Mouse (Mus musculus): ENCODE data around the gene Scnm1.
"Not testable (repeated sequence)": the region's sequence is repeated elsewhere in the genome, so short reads cannot be mapped to it uniquely, and the experiment has no call there.

Gene Scnm1

DNA sequence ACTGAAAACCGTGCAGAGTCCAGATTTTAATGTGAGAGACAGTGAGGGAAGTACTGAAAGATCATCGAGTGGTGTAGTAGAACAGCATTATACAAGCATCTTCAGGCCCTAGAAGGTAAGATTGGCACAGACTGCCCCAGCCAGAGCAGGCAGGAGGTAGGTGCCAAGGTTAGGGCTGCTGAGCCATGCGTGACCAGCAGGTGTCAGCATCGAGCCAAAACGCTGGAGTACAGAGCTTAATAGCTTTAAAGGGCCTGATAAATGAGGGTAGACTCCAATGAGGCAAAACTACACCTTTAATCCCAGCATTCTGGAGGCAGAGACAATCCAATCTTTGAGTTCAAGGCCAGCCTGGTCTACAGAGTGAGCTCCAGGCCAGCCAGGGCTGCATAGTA lies 8.8 kb upstream of the Scnm1 start:
- DNase-seq: peak; percentile 94

DNA sequence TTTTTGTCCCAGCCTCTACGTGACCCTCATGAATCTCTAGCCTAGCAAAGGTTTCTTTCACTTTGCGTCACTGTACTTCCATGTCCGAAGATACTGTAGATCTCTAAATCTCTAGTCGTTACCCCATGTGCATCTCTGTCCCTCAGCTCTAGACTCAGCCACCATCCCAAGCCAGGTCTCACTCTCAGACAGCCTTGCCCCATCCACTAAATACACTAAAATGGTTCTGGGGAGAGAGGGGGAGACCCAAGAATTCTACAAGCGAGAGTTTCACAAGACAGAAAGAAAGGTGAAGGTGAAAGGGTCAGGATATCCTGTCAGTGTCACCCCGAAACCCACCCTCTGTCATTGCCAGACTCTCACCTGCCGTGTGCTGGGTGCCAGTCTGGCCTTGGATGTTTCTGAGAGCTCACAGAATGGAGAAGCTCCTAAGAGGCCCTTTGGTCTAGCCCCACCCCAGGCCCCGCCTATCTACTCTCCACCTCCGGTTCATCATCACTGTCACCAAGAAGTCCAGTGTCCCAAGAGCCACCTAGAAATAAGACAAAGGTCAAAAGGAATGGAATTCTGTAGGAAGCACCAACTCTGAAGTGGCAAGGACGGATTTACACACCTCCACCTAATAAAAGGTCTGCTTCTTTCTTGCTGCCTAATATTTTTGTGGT lies 8.3 kb upstream of the Scnm1 start, which contains the start of gene Tnfaip8l2:
TSS of gene Tnfaip8l2 (minus strand) at position 409 of the 665 bp plus-strand sequence.
- peak; percentile 39 for DNase-seq

DNA sequence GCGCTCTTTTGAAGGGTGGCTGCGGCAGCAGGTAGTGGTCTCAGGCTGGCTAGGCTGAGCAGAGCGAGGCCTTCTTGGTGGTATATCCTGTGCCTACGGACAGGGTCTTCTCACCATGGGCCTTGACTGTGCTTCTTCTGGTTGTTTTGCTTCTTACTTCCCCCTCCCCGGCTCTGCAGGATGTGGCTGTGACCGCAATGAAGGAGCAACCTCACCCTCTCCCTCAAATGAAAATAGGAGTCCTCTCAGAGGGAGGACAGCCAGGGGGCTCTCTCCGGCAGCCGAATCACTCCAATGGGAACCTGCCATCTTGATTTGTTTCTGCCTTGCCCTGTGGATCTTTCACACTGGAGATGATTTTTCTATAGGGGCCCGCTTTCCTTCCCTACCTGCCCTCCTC lies 7.7 kb upstream of the Scnm1 start:
- no peak for DNase-seq

DNA sequence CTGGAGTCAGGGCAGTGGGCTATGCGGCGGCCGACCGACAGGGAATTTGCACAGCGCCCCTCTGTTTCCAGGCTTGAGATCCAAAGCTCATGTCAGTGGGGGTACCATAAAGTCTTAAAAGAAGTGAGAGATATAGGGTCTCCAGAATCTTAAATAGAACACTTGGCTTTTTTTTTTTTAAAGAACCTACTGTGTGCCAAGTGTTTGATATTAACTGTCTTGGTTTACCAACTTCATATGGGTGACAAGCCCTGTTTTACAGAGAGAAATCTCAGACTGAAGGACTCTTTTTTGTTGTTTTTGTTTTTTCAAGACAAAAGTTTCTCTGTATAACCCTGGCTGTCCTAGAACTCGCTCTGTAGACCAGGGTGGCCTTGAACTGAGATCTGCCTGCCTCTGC lies 7.0 kb upstream of the Scnm1 start:
- no peak for DNase-seq

DNA sequence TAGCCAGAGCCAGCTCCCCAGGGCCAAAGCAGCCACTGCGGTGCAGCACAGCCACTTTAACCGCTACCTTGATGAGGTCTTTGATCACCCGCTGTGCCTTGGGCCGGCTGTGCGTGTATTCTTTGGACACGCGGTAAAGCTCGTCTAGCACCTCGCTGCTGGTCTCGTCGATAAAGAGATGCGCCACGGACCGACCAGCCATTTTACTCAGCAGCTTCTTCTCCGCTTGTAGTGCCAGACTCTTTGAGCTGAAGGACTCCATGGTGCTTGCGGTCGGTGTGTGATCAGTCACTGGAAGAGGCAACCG lies 6.4 kb upstream of the Scnm1 start:
- DNase-seq: no peak

DNA sequence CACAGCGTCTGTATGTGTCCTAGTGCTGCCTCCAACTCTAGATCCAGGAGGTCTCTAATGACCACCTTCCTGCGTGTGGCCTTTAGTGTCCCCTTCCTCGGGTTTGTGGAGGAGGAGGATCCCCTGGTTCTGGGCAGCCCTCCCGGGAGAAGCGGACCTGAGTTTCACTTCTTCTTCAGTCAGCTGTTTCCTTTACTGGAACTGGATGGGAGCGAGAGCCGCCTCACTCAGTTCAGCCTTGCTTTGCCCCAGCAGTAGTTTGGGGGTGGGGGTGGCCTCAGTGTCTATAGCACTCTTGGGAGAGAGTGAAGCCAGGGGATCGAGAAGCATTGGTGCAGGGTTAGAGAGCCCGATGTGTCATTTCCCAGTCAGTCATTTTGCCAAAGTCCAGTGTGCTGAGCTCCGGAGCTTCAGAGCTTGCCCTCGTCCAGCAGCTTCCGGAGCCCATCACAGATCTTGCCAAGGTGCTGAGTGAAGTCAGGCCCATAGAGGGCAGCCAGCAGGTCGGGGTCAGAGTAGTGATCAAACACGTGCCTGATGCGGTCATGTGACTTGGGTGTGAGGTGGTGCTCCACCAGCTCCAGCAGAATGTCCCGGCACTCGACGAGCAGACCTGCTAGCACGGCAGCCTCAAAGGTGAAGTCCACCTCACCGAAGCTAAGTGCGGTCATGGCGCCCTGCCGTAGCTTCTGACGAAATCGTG lies 5.9 kb upstream of the Scnm1 start:
- peak; percentile 93 for DNase-seq

DNA sequence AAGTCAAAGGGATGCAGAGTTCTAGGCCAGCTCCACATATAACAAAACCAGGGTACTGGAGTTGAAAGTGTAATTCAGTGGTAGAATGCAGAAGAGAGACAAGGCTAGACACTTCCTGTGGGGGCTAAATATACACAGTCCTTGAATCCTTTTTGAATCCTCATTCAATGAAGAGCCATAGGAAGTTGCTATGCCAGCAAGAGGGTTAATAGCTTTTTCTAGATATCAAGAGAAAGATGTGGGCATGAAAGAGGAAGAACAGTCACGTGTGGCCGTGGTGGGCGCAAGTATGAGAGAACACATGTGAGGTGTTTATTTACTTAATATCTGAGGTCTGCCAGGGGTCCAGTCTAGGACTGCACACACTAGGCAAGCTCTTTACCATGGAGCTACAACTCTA lies 2.5 kb upstream of the Scnm1 start:
- no peak for DNase-seq

DNA sequence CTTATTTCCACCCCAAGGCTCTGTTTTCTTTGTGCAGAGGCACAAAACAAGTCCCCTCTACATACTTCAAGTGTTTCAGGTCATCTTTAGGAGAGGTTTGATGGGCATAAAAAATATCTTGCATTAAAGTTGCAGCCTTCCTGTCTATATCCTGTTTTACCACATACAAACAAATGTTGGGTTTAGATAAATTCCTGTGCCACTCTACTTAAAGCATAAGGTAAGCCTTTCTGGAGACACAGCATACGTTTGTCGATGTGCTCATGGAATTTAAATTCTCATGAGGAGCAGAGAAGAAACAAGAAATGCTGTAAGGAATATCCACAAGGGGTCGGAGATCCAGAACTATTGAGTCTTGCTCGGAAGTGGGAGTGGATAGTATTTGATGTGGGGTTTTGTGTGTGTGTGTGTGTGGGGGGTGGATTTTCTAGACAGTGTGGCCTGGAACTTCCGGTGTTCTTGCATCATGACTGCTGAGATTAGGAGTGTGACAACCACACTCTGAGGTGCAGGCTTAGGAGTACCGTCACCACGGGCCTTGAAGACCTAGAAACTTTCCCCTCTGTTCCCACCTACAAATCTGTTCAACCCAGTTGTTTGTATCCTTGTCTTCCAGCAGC lies 1.7 kb upstream of the Scnm1 start:
- DNase-seq: no peak

DNA sequence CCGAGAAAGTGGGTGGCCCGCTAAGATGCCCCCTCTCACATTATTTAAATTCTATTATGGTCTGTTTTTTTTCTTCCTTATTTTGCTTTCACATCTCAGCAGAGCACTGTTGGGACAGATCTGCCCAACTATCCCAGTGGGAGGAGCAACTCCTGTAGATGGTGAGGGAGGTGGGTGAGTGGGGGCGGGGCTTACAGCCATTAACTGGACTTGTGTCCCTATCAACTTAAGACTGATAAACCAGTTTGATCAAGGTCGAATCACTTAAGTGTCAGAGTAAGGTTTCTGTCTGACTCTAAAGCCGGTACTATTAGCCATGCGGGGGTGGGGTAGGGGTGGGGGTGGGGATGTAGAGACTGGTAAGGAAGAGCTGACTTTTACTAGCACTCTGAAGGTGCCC lies 1.2 kb upstream of the Scnm1 start:
- DNase-seq: peak; percentile 83

DNA sequence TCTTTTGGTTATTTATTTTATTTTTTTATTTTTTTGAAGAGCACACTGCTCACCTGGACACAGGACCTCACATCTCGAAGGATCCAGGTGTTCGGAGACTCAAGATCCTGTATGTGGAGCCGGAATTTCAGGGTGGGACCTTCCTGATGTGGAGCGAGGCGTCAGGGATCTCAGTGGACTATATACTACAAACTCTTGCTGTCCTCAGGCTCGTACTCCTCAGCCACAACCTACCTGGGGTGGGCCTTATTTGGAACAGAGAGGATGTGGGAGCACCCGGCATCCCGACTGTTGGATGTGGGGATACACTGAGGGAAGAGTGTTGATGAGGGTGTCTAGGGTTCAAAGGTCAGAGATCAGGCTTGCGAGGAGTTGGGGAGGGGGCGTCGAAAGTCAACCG lies 322 bp upstream of the Scnm1 start:
- not testable (repeated sequence) for DNase-seq

DNA sequence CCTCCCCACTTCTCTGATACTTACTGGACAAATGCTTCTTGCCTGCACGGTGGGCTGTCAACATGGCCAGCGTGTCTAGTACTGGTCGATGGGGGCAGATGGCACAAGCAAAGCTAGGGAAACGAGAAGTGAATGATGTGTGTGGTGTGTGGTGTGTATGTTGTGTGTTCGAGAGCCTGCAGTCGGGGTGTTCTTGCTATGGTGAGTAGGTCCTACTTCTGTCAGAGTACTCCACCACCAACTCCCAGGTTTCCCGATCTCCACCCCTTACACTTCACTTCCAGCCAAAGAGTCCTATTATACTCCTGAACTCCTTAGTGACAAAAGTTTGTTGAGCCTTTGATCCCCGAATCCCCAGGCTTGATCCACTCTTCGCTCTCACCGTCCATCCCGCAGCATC lies 635 bp downstream of the Scnm1 start:
- no peak for DNase-seq

DNA sequence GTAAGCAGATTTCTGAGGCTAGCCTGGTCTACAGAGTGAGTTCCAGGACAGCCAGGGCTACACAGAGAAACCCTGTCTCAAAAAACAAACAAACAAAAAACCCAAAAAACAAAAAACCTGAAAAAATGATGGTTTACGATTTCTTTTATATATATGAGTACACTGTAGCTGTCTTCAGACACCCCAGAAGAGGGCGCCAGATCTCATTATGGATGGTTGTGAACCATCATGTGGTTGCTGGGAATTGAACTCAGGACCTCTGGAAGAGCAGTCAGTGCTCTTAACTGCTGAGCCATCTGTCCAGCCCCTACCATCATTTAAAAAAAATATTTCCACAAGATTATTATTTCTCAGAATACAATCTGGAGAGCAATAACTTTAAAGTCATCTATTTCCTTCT lies 1.4 kb downstream of the Scnm1 start:
- not testable (repeated sequence) for DNase-seq

DNA sequence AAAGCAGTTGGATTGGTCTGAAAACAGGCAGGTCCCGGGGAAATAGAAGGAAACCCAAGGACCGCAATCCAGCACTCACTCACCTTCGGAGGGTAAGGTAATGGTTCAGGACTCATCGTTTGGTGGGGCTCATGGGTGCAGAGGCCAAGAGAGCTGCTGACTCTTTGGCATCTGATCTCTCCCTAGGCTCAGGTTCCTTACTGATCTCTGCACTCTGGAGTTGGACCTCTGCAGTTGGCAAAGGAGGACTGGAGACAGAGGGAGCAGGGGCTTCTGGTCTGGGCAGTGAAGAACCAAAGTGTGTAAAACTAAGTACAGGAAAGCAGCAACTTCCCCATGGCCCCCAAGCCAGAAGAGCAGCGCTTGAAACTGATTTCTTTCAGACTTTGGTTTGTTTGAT lies 3.7 kb downstream of the Scnm1 start:
- DNase-seq: peak; percentile 64

DNA sequence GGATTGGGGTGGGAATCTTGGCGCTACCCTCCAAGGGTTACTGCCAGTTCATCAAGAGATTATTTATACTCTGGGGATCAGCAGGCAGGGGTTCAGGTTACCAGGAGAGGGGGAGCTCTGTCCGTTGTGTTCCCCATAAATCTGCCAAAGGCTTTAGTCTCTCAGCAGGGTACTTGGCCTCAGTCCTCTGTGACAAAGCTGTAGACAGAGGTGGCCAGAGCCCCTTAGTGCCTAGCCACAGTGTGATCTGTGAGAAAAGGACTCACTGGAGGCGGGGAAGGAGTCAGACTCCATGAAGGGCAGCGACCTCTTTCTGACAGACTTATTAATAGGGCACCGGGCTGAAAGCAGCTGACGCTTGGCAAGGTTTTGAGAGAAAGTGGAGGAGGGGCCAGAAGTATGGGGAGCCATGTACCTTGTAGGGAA lies 4.6 kb downstream of the Scnm1 start:
- peak; percentile 90 for DNase-seq

DNA sequence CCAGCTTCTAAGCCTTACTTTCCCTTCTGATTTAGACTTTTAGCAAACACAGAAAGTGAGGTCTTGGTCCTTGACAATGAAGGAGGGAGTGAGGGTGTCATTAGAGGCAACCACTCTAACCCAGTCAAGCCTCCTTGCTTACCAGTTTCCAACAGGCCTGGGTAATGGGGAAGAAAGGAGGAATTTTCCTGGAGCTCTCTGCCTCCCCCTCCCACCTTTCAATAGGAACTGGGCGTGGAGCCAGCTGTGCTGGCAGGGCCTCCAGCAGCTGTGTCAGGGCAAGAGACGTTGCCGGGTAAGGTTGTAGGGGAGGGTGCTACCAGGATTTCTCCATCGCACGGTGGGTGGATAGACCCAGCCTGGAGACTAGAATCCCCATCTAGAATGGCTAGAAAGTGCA lies 8.8 kb downstream of the Scnm1 start:
- no peak for DNase-seq

DNA sequence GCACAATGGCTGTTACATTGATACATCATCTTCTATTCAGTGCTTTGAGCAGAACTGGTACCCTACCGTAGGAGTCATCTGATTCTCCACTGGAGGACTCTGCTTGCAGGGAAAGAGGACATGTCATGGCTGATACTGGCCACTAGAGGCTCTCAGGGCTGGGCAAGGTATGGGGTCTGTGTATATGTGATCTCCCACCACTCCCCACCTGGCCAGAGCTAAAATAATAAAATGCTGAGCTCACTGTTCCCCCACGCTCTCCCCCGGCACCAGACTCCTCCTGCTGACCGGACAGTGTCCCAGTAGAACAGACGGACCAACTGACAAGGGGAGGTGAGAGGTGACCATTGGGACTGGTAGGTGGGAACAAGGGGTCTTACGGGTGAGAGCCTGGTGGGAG lies 9.6 kb downstream of the Scnm1 start, which contains the start of gene Tmod4:
TSS of gene Tmod4 (plus strand) at position 231 of the 400 bp plus-strand sequence.
- no peak for DNase-seq

DNA sequence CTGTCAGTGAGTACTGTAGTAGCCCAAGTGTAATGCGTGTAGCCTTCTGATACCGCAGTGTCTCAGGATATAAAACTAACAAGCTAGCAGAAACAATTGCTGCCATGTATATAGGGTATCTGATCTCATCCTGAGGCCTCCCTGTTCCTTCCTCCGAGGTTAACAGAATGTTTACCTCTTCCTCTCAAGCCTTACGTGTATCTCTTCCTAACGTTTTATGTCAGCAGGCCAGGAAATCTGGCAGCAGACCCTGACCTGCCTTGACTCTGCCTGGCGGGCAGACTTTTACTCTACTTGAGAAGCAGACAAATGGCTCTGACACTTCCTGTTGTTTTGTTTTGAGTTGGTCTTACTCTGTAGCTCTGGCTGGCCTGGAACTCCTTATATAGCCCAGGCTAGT lies 12.2 kb downstream of the Scnm1 start:
- DNase-seq: no peak

DNA sequence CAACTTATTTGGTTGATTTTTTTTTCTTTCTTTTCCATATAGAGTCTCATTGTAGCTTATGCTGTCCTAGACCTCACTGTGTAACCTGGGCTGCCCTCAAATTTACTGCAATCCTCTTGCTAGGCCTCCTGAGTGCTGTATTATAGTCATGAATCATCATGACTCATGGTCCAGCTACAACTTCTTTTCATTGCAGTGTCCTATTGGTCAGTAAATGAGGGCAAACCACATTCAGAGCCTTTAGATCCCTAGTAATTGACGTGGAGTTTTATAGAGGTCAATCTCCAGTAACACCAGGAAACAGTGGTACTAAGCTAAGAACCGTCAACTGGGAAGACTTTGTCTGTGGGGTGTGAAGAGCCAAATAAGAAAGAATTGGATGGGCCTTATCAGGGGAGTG lies 16.1 kb downstream of the Scnm1 start:
- DNase-seq: no peak

DNA sequence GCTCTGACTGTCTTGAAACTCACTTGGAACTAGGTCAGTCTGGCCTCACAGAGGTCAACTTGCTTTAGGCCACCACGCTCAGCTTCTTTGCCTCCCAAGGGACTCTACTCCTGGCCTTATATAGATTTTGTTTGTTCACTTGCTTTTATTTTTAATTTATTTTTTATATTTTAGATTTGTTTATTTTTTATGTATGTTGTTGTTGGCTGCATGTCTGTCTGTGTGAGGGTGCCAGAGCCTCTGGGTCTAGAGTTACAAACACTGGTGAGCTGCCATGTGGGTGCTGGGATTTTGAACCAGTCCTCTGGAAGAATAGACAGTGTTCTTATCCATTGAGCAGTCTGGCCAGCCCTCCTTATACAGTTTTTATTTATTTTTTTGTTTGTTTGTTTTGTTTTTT lies 21.1 kb downstream of the Scnm1 start:
- no peak for DNase-seq

DNA sequence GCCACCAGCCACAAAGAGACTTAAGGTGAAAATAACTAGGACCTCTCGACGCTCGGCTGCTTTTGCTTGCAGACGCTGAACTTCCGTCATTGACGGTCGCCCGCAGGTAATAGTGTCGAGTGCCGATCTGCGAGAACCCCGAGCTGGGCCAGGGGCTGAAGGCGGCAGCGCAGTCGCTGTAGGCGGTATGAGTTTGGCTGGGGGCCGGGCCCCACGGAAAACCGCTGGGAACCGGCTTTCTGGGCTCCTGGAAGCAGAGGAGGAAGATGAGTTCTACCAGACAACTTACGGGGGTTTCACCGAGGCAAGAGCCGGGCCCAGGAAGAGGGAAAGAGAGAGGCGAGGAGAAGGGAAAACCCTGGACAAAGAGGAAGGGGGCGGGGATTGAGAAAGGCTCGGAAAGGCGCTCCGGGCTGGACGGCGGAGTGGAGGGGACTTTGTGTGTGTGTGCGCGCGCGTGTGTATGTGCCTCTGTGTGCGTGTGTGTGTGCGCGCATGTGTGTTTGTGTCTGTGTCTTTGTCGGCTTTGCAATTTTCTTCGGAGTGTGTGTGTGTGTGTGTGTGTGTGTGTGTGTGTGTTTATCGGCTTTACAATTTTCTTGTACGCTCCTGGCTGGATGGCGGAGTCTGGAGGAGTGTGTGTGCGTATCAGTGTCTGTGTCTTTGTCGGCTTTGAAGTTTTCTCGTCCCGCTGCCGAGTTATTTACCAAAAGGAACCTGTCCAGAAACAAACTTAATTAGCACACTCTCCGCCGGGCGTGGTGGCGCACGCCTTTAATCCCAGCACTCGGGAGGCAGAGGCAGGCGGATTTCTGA lies 22.7 kb downstream of the Scnm1 start, which contains the start of gene Vps72:
TSS of gene Vps72 (plus strand) at position 112 of the 816 bp plus-strand sequence.
- peak; percentile 93 for DNase-seq

DNA sequence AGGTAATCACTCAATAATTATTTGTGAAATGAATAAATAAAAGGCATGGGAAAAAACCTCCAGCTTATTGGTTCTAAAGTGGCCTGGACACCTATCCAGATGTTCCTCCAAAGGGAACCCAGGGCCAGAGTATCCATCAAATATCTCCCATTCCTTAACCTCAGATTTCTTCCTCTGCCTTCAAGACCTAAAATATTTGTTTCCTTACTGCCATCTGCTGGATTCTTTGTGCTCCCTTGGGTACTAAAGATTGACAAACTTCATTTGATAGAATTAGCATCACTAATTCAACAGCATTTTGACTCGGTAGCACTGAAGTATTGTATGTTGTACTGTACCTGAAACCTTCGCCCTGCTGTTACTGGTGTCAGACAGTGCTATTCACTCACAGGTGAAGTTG lies 25.9 kb downstream of the Scnm1 start:
- DNase-seq: peak; percentile 43

DNA sequence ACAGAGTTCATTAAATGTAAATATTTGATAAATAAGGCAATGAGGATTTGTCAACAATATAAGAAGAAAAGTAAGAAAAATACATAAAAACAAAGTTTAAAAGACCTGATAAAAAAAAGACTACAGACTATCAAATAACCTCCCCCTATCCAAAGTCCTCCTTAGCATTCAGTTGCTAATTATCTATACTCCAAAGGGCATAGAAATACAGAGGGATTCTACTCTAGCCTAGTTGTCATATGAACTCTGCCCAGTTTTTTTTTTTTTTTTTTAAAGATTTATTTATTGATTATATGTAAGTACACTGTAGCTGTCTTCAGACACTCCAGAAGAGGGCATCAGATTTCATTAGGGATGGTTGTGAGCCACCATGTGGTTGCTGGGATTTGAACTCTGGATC lies 26.5 kb downstream of the Scnm1 start:
- not testable (repeated sequence) for DNase-seq

DNA sequence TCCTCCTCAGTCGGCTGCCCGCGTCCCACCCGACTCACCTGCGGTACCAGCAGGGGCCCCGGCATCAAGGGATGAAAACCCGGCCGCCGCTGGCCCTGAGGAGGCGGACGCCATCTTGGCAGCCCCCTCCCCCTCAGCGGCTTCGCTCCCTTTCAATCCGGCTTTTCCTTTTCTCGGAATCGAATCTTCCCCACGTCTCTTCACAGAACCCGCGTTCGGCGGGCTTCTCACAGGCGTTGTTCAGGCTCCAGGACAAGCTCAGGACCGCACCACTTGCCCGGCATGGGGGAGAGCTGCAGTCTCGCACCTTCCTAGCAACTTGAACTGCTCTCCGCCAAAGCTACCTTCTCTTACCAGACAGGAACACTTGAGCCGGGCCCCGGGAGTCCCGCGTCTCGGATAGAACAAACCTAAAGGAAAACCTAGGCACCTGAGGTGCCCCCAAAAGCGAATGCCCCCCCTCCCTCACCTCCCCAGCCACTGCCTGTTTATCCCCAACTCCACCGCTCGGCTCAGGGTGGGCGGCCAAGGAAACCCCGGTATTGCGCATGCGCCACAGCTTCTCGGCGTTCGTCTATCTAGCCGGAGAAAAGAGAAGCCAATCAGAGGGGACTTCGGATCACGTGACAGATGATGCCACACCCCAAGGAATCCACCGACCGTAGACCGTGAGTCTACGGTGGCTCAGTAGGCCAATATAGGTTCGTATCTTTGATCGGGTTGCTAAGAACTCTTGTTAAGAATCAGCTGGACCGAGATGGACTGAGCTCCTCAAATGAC lies 27.3 kb downstream of the Scnm1 start, which contains the start of gene Pip5k1a:
TSS of gene Pip5k1a (minus strand) at position 593 of the 780 bp plus-strand sequence.
- peak; percentile 98 for DNase-seq
